Mouse (Mus musculus): ENCODE measurements around the gene Ifi35. TPM values are rescaled to one million over a fixed set of nuclear protein-coding genes. Genes with fewer than 3 reads are reported as not detected.
A peak's percentile ranks its signal among the peaks of the same experiment; 100 is the strongest.
"Not testable (repeated sequence)": the region's sequence is repeated elsewhere in the genome, so short reads cannot be mapped to it uniquely, and the experiment has no call there.

The Ifi35 gene
- total RNA-seq, 1 experiment from 2014 or later: 73.4 TPM

DNA sequence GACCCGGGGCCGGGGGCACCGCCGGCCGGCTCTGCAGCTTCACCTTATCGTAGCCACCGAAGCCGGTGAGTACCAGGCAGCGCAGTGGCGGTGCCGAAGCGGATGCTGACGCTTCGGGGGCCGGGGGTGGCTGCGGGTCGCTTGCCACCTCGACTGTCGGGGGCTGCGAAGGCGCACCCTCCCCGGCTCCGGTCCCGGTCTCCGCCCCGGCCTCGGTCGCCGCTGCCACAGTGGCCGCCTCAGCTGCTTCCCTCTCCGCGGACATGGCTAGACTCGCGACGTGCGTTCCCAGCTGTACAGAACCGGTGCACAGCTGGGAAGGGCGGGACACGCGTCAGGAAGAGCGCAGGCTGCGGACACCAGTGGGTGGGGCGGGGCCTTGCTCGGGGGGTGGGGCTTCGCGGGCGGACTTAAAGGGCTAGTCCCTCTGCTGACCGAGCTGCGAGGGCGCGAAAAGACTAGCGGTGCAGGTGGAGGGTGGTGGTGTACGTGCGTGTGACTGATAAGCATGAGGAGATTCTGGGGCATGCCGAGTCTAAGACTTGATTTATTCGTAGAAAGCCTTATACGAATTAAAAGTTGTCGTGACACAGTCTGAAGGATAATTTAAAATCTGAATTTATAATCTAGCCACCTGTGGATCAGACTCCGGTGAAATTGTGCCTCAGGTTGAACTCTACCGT, 17.8 kb downstream of the Ifi35 start, which contains the start of gene Vat1:
TSS of gene Vat1 (minus strand) at position 362 of the 683 bp plus-strand sequence.
- ATAC-seq (ENCODE audit: extremely low read depth, insufficient number of reproducible peaks, low FRiP score, poor library complexity, severe bottlenecking): peak; percentile 43; the same call in 1 of the 2 replicates

DNA sequence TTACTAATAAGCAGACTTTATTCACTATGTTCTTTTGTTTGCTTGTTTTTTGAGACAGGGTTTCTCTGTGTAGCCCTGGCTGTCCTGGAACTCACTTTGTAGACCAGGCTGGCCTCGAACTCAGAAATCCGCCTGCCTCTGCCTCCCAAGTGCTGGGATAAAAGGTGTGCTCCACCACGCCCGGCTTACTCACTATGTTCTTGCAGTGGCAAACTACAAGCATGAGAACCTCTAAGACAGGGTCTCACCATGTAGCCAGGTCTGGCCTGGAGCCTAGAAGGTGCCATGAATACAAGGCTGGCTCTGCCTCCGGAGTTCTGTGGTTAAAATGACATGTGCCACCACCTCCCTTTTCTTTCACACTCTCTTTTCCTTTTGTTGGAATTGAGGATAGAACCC, 18.3 kb downstream of the Ifi35 start:
- not testable (repeated sequence) for ATAC-seq (ENCODE audit: extremely low read depth, insufficient number of reproducible peaks, low FRiP score, poor library complexity, severe bottlenecking)

DNA sequence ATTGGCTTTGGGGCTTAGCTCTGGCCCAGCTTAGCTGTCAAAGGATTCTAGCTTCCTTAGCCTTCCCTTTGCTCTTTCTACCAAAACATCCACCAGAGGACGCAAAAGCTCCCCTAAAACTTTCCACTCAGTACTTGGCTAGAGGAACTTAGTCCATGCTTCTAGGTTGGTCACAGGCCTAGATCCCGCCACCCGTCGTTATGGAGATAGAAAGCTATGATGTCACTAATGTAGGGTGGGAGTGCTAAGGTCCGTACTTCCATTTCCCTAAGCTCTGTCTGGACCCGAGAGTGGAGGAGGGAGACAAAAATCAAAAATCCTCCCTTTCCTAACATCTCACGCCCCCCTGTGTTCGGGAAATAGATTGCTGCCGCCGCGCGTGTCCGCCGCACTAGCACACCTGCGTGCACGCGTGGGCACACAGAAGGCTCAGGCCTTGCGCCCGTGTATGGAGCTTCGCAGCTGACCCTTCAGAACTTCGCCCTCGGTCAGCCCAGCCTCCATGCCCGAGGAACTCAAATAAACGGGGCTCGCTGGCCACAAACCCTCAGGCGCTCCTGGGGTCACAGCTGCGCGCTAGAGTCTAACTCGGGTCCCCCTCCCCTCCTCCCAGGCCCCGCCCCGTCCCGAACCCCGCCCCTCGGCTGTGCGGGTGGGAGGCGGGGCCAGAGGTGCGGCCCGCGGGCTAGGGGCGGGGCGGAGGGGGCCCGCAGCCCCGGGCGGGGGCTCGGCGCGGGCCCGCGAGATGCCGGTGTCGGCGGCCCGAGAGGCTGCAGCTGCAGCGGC, 19.5 kb downstream of the Ifi35 start:
- ATAC-seq (ENCODE audit: extremely low read depth, insufficient number of reproducible peaks, low FRiP score, poor library complexity, severe bottlenecking): peak; percentile 17

DNA sequence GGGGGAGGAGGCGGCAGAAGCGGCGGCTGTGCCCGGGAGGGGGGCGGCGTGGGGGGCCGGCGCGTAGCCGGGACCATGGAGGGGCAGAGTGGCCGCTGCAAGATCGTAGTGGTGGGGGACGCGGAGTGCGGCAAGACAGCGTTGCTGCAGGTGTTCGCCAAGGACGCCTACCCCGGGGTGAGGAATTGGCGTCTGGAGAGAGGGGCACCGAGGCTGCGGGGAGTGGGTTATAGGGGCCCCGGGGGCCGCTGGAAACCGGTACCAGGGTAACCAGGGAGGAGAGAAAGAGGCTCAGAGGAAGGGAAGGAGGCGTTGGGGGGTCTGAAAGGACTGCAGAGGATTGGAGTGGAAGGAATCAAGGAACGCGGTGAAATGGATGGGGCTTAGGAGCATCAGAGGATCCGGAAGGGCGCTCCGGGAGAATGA, 20.1 kb downstream of the Ifi35 start:
- no peak for ATAC-seq (ENCODE audit: extremely low read depth, insufficient number of reproducible peaks, low FRiP score, poor library complexity, severe bottlenecking)

DNA sequence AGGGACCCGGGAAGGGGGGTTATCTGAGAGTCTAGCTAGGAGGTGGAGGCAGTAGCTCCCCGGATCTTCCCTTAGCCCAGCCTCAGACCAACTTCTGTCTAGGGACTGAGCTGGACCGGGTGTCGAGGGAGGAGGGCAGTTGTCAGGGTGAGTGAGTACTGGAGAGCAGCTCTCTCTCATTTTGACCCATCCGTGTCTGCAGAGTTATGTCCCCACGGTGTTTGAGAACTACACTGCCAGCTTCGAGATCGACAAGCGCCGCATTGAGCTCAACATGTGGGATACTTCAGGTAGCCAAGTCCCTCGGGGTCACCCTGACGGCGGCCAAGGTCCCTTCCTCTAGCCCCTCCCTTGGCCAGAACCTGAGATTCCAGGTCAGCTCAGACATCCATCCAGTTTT, 20.5 kb downstream of the Ifi35 start:
- no peak for ATAC-seq (ENCODE audit: extremely low read depth, insufficient number of reproducible peaks, low FRiP score, poor library complexity, severe bottlenecking)

DNA sequence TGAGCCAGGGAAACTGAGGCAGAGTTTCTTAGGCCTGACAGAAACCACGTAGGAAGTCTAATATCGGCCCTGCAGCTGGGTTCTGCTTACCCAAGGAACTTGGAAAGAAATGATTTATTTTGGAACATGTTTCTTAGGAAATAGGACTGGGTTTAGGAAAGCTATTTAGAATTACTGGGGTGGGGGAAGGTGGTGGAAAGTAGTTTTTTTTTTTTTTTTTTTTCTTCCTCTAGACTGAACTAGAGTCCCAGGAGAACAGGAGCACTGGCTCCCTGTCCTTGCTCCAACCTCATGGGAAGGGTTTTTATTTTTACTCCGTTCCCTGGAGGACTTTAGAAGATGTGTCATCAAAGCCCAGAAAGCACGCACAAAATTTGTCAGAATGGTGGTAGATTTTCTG, 20.9 kb downstream of the Ifi35 start:
- ATAC-seq (ENCODE audit: extremely low read depth, insufficient number of reproducible peaks, low FRiP score, poor library complexity, severe bottlenecking): no peak

DNA sequence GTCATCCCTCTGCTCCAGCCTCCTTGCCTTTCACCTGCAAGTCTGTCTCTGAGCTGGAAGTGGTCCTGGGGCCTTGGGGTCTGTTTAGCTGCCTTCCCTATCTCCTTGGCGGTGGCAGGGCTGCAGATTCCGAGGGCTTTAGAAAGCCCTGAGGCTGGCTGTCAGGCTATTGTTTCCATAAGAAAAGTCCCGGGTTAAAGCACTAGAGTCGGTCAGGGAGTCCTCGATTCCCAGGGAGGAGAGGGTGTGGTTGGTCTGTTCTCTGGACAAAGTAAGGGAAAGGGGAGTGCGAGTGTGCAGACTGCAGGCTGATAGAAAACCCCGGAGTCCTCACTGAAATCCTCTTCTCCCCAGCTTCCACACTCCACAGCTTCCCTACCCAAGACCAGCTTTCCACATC, 22.0 kb downstream of the Ifi35 start:
- ATAC-seq (ENCODE audit: extremely low read depth, insufficient number of reproducible peaks, low FRiP score, poor library complexity, severe bottlenecking): no peak

DNA sequence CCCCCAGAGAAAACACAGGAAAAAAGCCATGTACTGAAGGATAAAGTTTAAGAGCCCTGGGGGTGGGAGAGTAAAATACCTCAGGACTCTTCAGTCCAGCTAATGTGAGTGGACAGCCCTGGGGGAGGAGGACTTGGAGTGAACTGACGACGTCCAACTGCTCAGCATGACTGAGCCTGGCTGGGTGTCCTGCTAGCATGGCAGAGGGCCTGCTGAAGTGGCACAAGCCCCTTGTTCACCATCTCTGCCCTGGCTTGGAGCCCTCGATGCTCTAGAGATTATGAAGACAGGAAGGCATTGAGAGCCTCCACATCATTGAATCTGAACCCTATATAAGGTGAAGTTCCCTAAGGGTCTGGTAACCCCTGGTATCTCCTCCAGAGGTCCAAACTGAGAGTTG, 23.7 kb downstream of the Ifi35 start:
- ATAC-seq (ENCODE audit: extremely low read depth, insufficient number of reproducible peaks, low FRiP score, poor library complexity, severe bottlenecking): no peak

DNA sequence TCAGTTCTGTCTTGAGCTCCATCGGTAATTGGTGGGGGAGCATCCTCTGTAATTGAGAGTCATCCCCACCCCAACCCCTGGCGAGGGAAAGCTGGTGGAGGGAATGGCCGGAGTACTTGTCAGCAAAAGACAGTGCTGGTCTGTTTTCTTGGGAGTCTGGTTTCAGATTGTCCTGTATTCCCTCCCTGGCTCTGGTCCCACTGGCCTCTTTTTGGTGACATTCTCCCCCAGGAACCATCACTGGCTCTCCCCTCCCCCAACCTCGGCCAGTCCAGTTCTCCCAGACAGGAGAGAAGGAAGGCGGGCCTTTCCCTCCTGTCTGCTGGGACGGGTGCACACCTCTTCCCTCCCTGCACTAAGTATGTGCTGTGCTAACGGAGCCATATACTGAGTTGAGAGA, 24.1 kb downstream of the Ifi35 start:
- no peak for ATAC-seq (ENCODE audit: extremely low read depth, insufficient number of reproducible peaks, low FRiP score, poor library complexity, severe bottlenecking)

DNA sequence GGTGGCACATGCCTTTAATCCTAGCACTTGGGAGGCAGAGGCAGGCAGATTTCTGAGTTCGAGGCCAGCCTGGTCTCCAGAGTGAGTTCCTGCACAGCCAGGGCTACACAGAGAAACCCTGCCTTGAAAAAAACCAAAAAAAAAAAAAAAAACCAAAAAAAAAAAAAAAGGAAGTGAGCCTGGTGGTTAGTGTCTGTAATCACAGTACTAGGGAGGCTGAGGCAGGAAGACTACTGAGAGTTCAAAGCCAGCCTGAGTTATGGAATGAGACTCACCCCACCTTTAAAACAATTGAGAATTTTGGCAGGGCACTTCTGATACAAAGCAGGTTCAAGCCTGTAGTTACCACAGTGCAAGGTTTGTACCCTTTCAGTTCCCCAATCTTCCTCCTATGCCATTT, 25.5 kb downstream of the Ifi35 start:
- ATAC-seq (ENCODE audit: extremely low read depth, insufficient number of reproducible peaks, low FRiP score, poor library complexity, severe bottlenecking): not testable (repeated sequence)

DNA sequence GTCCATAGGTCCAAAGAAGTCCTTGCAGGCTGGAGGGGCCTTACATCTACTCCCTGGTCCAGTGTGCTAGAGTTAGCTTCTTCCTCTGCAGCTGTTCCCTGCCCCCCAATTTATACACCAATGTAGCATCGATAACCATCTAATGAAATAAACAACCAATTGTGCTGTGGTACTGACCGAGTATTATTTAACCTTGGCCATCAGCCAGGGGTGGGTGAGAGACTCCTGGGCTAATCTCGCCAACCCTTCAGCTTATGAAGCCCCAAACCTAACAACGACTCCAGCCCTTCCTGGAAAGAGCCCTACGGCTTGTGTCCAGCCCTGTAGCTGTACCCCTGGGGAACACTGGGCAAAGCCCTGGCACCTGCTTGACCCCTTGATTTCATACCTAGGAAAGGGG, 26.1 kb downstream of the Ifi35 start:
- no peak for ATAC-seq (ENCODE audit: extremely low read depth, insufficient number of reproducible peaks, low FRiP score, poor library complexity, severe bottlenecking)

DNA sequence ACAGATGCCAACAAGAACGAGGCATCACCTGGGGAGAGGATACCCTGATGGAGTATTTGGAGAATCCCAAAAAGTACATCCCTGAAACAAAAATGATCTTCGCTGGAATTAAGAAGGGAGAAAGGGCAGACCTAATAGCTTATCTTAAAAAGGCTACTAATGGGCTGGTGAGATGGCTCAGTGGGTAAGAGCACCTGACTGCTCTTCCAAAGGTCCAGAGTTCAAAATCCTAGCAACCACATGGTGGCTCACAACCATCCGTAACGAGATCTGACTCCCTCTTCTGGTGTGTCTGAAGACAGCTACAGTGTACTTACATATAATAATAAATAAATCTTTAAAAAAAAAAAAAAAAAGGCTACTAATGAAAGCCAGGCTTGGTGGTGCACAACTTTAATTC, 28.2 kb downstream of the Ifi35 start:
- ATAC-seq (ENCODE audit: extremely low read depth, insufficient number of reproducible peaks, low FRiP score, poor library complexity, severe bottlenecking): not testable (repeated sequence)

DNA sequence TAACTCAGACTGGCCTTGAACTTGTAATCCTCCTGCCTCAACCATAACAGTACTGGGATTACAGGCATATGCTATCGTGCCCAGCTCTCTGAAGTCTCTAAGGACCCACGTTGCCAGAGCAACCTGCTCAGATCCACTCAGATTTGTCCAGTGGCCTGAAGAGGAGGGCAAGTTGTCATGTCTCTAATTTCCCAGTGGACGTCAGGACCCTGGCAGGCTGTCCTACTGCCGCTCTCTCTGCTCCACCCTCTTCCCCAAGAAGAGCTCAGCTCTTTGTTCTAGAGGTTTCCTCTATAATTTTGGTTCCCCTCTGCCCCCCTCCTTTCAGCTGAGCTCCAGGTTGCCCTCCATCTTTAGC, 29.0 kb downstream of the Ifi35 start:
- no peak for ATAC-seq (ENCODE audit: extremely low read depth, insufficient number of reproducible peaks, low FRiP score, poor library complexity, severe bottlenecking)

DNA sequence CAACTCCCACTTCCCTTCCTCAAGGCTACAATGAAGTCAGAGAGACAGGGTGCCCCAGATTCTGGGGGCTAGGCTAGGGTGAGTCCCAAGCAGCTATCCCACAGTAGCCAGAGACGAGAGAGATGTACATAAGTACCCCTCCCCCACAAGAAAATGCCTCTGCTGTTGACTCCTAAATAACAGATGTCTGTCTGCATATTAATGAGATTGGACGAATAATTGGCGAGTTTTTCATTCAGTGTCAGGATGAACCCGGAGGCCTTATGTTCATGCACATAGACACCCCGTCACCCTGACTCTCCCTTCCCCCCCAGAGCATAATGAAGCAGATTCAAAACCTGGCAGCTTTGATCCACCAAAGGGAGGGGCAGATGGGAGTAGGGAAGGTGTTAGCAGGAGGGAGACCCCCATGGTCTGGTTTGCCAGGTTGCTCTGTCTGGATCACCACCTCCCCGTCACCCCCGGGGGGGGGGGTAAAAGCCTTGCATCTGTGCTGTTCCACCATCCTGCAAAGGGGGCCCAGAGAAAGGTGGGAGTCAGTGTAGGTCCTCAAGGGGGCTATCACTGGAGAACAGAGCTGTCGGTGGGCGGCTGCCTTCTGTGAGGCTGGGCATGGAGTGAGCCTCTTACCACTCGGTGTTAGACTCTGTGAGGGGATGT, 29.5 kb downstream of the Ifi35 start:
- ATAC-seq (ENCODE audit: extremely low read depth, insufficient number of reproducible peaks, low FRiP score, poor library complexity, severe bottlenecking): no peak

DNA sequence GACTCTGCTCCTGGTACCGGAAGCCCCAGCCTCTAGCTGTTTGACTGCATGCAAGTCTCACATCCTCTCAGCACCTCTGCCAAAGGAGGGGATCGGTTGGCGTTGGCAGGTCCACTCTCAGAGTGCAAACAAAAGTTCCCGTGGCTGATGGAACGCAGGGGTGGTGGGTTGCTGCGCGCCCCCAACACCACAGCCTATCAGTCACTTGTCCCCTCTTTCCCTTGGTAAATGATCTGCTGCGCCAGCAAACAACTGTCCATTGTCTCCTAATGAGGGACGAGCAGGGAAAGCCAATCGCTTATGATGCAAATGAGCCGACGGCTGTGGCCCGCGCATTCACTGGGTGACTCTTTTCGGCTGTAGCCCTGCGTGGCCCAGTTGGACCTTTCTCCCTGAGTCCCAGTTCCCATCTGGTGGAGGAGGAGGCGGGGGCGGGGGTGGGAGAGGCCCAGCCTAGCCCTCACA, 31.0 kb downstream of the Ifi35 start:
- ATAC-seq (ENCODE audit: extremely low read depth, insufficient number of reproducible peaks, low FRiP score, poor library complexity, severe bottlenecking): no peak

DNA sequence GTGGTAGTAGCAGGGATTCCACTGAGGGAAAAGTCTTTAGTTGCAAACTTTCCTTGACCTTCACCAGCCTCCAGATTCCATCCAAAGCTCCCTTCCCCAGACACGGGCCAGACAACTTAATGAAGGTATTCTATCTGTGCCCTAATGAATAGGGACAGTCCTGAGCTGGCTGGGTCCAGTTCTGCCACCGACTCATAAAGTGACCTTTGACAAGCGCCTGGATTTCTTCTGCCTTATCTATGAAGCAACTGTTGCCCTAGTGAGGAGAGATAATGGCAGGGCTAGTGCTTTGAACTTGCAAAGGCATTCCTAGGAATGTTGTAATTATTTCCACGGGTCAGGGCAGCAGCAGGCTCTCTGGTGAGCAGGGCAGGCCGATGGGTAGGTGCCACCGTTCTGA, 32.7 kb downstream of the Ifi35 start:
- no peak for ATAC-seq (ENCODE audit: extremely low read depth, insufficient number of reproducible peaks, low FRiP score, poor library complexity, severe bottlenecking)

DNA sequence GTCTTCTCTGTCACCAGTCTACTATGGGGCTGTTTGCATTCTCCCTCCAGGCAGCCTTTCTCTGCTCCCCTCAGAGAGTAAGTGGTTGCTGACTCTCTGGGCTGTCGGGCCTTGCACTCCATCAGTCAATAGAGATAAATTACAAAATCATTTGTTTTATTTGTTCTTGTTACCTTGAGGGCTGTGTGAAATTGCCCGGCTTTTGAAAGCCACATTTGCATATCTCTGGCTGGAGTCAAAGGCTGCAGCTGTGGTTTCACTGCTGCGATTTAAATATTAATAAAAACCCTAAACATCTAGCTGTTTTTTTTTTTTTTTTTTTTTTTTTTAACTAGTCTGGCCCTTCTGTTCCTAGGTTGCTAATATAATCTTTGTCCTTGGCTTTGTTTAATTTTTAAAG, 35.6 kb downstream of the Ifi35 start:
- ATAC-seq (ENCODE audit: extremely low read depth, insufficient number of reproducible peaks, low FRiP score, poor library complexity, severe bottlenecking): no peak

DNA sequence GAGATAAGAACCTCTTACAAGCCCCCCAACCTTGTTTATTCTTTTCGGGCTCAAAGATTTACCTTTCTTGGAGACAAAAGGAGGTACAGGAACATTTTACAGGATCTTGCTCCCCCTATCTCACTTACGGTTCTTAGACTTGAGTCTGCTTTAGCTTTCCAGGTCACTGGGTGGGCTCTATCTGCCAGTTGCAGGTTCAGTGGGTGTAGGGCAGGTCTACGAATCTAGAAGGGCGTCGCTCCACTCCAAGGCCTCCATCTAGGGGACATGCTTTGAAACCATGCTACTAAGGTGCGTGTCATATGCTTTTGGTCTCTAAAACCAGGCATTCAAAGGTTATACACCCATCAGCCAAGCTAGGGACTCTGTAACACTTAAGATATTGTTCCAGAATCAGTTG, 36.0 kb downstream of the Ifi35 start:
- ATAC-seq (ENCODE audit: extremely low read depth, insufficient number of reproducible peaks, low FRiP score, poor library complexity, severe bottlenecking): no peak

DNA sequence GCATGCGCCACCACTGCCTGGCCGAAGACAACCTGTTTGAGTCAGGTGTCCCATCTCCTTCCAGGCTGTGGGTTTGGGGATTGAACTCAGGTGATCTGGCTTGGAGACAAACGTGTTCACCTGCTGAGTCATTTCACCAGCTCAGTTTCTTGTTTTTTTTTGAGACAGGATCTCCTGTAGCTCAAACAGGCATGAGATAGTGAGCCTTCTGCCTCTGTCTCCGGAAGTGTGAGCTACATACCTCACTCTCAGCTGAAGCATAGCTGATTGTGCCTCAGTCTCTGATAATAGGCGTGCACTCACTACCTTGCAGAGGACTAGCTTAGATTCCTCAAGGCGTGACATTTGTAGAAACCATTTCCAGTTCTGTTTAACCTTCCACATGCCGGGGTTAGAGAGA, 36.6 kb downstream of the Ifi35 start:
- ATAC-seq (ENCODE audit: extremely low read depth, insufficient number of reproducible peaks, low FRiP score, poor library complexity, severe bottlenecking): no peak

DNA sequence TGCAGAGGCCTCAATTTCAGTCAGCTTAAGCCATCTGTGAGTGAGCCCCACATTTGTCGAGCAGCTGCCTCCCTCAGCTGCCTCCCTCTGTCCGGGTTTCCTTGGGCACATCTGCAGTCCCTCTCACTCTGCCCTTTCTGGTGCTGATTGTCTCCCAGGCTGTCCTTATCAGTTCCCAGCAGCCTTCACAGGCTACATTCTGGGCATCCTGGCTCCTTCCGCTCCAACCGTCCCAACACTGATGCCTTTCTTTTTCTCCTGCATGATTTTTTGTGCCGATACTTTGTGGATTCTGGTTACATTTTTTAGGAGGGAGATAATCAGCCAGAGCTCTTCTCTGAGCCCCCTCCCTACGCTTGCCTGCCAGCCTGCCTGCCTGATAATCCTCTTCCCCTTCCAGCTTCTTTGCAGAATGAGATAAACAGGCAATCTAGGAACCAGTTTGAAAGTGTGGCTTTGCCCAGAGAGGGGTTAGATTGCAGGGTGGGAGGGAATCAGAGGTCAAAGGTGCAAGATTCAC, 37.4 kb downstream of the Ifi35 start:
- no peak for ATAC-seq (ENCODE audit: extremely low read depth, insufficient number of reproducible peaks, low FRiP score, poor library complexity, severe bottlenecking)

Measured in neutrophil, adult 5-6 weeks (primary cell).